Mouse (Mus musculus) forelimb bud, embryonic 11.5 days (tissue): Measurements from ENCODE around the gene Olfr411.
A peak's percentile ranks its signal among the peaks of the same experiment; 100 is the strongest.

ENCODE experiments used
- DNase-seq: peaks from one replicate; pipeline ENCODE4 v3.0.0-alpha.2; 2012; ENCODE audit warnings: low read depth, low spot score

The Olfr411 gene

DNA sequence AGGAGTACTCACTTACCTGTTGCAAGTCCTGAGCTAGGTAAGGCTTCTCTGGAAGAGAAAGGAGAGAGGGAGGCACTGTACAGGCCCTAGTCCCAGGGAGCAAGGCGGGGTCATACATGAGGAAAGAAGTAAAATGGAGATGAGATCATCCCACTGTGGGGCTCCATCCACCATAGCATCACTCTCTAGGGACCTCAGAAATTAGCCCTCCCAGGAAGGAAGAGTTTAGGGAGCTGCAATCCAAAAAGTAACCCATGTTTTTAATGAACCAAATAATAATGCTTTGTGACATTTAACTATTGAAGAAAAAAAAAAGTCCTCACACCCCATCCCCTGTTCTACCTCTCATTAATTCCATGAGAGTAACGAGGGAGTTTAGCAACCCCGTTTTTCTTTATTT lies at the start of gene Olfr411:
Gene Olfr411 (minus strand): TSS at position 101 of the 400 bp plus-strand sequence.
- no peak for DNase-seq

GRCm38 (mm10) chr11:74402126-74402525 lies 49.7 kb upstream of the Olfr411 start:
- peak; percentile 8 for DNase-seq

DNA sequence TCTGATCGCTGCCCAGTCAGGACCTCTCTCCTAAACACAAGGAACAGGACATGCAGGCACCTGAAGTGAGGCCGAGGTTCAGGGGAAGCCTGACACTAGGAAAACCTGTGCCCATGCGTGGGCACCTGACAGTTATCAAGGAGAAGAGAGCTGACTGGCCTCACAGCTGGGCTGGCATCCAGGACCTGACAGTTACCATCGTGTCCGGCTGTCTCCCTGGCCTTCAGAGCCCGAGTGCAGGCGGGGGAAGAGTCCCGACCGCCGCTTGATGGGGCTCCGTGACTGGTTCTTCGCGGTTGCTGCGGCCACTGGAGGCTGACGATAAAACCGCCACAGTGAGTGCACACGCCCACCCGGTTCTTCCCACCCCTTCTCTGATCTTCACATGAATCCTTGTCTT lies 43.1 kb upstream of the Olfr411 start:
- no peak for DNase-seq

DNA sequence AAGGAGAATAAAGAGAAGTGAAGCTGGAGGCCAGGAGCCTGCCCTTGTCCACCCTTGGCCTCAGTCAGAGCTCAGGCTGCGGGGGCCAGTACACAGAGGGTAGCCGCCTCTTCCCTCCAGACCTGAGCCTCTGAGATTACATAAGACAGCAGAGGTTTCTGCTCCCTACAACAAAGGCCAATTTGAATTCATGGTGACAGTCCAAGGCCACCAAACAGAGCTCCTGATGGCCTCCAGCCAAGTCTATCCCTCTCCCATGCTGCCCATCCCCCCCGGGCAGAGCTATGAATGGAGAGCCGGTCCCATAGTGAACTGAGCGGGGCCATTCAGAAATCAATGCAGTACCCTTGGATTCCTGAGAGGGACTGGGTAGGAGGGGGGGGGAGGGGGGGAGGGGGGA lies 41.0 kb upstream of the Olfr411 start:
- DNase-seq, result no peak

GRCm38 (mm10) chr11:74392903-74393302 lies 40.5 kb upstream of the Olfr411 start:
- DNase-seq, result no peak

DNA sequence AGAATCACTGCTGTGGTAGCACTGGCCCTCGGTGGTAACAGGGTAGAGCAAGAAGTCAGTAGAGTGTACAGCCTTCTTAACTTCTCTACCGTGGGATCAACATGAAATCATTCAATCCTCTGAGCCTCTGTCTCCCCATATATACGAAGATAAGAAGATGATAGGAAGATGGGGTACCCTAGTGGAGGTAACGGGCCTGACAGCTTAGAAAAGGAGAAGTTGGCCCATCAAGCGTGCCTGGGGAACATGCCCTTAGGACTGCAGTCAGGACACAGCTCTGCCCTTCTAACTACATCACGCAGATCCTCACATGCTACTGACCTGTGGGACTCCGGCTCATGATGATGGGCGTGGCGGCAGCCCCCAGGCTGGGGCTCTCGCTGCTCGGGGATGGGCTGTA lies 39.4 kb upstream of the Olfr411 start:
- no peak for DNase-seq

DNA sequence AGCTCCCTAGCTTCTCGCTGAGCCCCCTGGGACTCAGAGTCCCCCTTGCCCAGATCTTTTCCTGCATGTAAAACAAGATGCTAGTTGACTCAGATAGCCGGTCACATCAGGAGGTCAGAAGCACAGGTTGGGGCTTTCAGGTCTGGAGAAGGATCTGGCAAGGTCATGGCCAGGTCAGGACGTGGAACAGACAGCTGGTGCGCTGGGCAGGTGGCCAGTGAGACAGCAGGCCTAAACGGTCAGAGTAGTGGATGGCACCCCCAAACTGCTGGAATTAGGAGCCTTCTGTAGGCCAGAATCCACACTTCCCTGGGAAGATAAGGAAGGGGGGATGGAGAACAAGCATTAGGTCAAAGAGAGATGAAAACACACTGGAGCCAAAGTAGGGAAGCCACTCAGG lies 34.8 kb upstream of the Olfr411 start:
- DNase-seq, result no peak

DNA sequence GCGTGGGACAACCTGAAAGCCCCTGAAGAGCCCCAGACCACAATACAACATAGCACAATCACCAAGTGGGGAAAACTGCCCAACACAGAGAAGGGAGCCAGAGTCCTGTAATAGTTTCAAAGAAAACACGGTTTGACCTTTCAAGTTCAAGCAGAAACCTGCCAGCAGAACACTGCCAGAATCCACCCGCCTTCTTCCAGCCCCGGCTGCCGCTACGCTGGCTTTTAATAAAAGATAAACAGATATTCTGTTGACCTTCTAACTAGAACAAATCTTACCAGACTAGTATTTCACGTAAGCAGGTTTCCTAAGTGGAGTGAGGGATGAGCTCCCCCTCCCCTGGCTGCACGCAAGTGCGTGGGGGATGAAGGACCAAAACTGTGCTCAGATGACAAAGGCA lies 33.2 kb upstream of the Olfr411 start:
- no peak for DNase-seq

GRCm38 (mm10) chr11:74379166-74379873 lies 26.9 kb upstream of the Olfr411 start:
- no peak for DNase-seq

- peak; percentile 57 for DNase-seq
Measured at GRCm38 (mm10) chr11:74376847-74377246, 24.4 kb upstream of the Olfr411 start.

DNA sequence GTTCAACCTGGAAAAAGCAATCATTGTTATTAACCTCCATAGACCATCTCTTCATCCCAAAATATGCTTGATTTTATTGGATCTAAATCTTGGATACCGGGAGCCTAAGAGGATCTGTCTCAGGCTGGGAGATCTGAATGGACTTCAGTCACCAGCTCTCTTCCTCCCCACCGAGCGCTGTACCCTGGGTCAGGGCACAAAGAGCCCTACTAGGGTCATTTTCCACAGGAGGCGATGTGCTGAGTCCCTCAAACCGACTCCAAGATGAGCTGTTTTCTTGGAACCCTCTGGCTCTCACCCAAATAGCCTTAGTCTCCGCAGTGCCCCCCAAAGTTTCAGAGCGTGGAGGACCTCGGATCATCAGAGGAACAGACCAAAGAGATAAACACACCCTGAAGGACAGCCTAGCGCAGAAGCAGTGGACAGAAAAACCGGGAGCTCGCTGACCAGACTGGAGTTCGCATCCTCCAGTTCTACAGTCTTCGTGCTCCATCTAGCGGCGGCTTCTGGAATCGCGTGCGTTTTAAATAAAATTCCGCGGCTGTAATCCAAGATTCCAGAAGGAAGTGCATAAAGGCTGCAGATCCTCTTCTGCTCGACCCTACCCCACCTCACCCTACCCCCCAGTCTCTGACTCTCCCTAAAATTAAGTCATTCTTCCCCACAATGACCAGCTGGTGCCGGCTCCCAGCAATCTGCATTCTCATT lies 19.1 kb upstream of the Olfr411 start:
- DNase-seq, result peak; percentile 81

- no peak for DNase-seq
Measured at GRCm38 (mm10) chr11:74361769-74362168, 9.3 kb upstream of the Olfr411 start, which contains the start of gene Olfr412. Olfr412 (plus strand) TSS chr11:74362069.

- DNase-seq, result no peak
Measured at GRCm38 (mm10) chr11:74337931-74338330, 14.5 kb downstream of the Olfr411 start, which contains the start of gene Olfr410. Olfr410 (minus strand) TSS chr11:74338031.

DNA sequence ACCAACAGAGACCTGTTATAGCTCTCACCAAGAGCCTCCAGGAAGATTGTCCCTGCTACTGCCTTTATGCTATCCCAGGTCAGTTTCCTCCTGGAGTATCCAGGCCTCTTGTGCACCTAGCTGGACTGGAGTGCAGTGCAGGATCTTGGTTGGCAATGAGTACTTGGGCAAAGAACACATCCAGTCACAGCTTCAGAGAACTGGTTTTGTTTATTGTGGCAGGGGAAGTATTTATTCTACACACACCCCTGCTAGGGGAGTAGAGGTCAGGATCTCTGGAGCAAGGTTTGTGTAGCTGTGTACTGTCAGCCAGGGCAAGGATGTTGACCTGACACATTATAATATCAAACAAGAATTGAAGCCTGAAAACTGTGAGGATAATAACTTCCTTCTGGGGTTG lies 23.7 kb downstream of the Olfr411 start:
- DNase-seq, result no peak

DNA sequence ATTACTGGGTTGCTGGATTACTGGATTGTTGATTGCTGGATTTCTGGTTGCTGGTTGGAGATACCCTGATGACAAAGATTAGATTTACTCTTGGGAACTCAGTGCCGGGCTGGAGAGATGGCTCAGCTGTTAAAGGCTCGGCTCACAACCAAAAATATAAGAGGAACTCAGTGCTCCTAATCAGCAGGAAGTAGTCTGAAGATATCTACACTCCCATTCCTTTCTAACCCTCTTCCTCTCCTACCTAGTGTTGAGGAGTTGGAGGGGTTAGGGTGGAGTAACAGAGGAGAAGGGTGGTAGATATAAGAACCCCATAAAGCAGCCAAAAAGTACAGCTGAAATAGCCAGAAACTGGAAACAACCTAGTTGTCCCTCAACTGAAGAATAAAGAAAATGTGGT lies 26.4 kb downstream of the Olfr411 start:
- DNase-seq, result no peak
